Mouse (Mus musculus): Measurements from ENCODE around the gene Aire. TPM values are rescaled to one million over a fixed set of nuclear protein-coding genes. Genes with fewer than 3 reads are reported as not detected.
A peak's percentile ranks its signal among the peaks of the same experiment; 100 is the strongest.

The Aire gene
- 0.13 TPM for polyA plus RNA-seq (2021)

- in situ Hi-C loops (cut with MboI; ENCODE audit: low pct_unique_long_range_greater_than_20kb): loop anchor here (25.0 kb wide), 1 partner anchor 344 kb away; no protein-coding TSS in a partner anchor
- ATAC-seq: no peak
- DNase-seq (ENCODE audit: low read depth, low spot score): no peak
- TF ChIP-seq CTCF (IDR thresholded peaks at IDR 0.05): no peak
- ChIA-PET POLR2A (no interaction called here), CTCF (no interaction called here)
- no peaks in the 10 kb centered on the region for H3K27me3 ChIP-seq
These were observed at the start of gene Aire for GRCm38 (mm10) chr10:78043406-78043836. Gene Aire, minus strand, starts transcription at chr10:78043610.

GRCm38 (mm10) chr10:78092725-78093029, 49.3 kb upstream of the Aire start:
- no peak for TF ChIP-seq CTCF (IDR thresholded peaks at IDR 0.05)
- POLR2A ChIA-PET: no interaction called here
- in situ Hi-C loops (cut with MboI; ENCODE audit: low pct_unique_long_range_greater_than_20kb): no loop called here
- DNase-seq (ENCODE audit: low read depth, low spot score): no peak
- CTCF ChIA-PET: interaction anchor here (1.3 kb wide), 1 partner anchor 11 kb away, joined by 4 read pairs; no protein-coding TSS in a partner anchor
- no peaks in the 10 kb centered on the region for H3K27me3 ChIP-seq
- ATAC-seq: no peak

- CTCF ChIA-PET: interaction anchor here (1.3 kb wide), 1 partner anchor 12 kb away, joined by 4 read pairs; no protein-coding TSS in a partner anchor
- no peak for TF ChIP-seq CTCF (IDR thresholded peaks at IDR 0.05)
- DNase-seq (ENCODE audit: low read depth, low spot score) (peak; percentile 50), ATAC-seq (peak; percentile 86)
- H3K27me3 ChIP-seq: no peaks in the 10 kb centered on the region
- in situ Hi-C loops (cut with MboI; ENCODE audit: low pct_unique_long_range_greater_than_20kb): no loop called here
- POLR2A ChIA-PET: no interaction called here
These were observed 48.7 kb upstream of the Aire start for GRCm38 (mm10) chr10:78091865-78092724.

- no peak for ATAC-seq
- TF ChIP-seq CTCF (IDR thresholded peaks at IDR 0.05): no peak
These were observed 47.5 kb upstream of the Aire start for GRCm38 (mm10) chr10:78090706-78091491.

GRCm38 (mm10) chr10:78090246-78090645, 46.8 kb upstream of the Aire start:
- ATAC-seq (no peak), DNase-seq (ENCODE audit: low read depth, low spot score) (no peak)
- in situ Hi-C loops (cut with MboI; ENCODE audit: low pct_unique_long_range_greater_than_20kb): no loop called here
- no peak for TF ChIP-seq CTCF (IDR thresholded peaks at IDR 0.05)
- POLR2A ChIA-PET: no interaction called here
- CTCF ChIA-PET: no interaction called here
- no peaks in the 10 kb centered on the region for H3K27me3 ChIP-seq

More at GRCm38 (mm10) chr10:78090706-78091491, 47.5 kb upstream of the Aire start:
- CTCF ChIA-PET: no interaction called here
- no peak for DNase-seq (ENCODE audit: low read depth, low spot score)
- in situ Hi-C loops (cut with MboI; ENCODE audit: low pct_unique_long_range_greater_than_20kb): no loop called here
- POLR2A ChIA-PET: no interaction called here
- no peaks in the 10 kb centered on the region for H3K27me3 ChIP-seq

- ChIA-PET POLR2A (no interaction called here), CTCF (no interaction called here)
- in situ Hi-C loops (cut with MboI; ENCODE audit: low pct_unique_long_range_greater_than_20kb): no loop called here
- DNase-seq (ENCODE audit: low read depth, low spot score) (no peak), ATAC-seq (no peak)
- TF ChIP-seq CTCF (IDR thresholded peaks at IDR 0.05): no peak
- H3K27me3 ChIP-seq: no peaks in the 10 kb centered on the region
These were observed 43.7 kb upstream of the Aire start for GRCm38 (mm10) chr10:78087101-78087511.

- ChIA-PET CTCF (no interaction called here), POLR2A (no interaction called here)
- DNase-seq (ENCODE audit: low read depth, low spot score) (no peak), ATAC-seq (no peak)
- no peaks in the 10 kb centered on the region for H3K27me3 ChIP-seq
- in situ Hi-C loops (cut with MboI; ENCODE audit: low pct_unique_long_range_greater_than_20kb): no loop called here
- TF ChIP-seq CTCF (IDR thresholded peaks at IDR 0.05): no peak
These were observed 43.1 kb upstream of the Aire start for GRCm38 (mm10) chr10:78086444-78087061.

GRCm38 (mm10) chr10:78085711-78086110, 42.3 kb upstream of the Aire start:
- in situ Hi-C loops (cut with MboI; ENCODE audit: low pct_unique_long_range_greater_than_20kb): no loop called here
- DNase-seq (ENCODE audit: low read depth, low spot score) (no peak), ATAC-seq (no peak)
- TF ChIP-seq CTCF (IDR thresholded peaks at IDR 0.05): no peak
- CTCF ChIA-PET: no interaction called here
- POLR2A ChIA-PET: no interaction called here
- H3K27me3 ChIP-seq: no peaks in the 10 kb centered on the region

- ATAC-seq (no peak), DNase-seq (ENCODE audit: low read depth, low spot score) (no peak)
- ChIA-PET POLR2A (no interaction called here), CTCF (no interaction called here)
- TF ChIP-seq CTCF (IDR thresholded peaks at IDR 0.05): no peak
- in situ Hi-C loops (cut with MboI; ENCODE audit: low pct_unique_long_range_greater_than_20kb): no loop called here
- H3K27me3 ChIP-seq: no peaks in the 10 kb centered on the region
These were observed 40.7 kb upstream of the Aire start for GRCm38 (mm10) chr10:78084073-78084472.

GRCm38 (mm10) chr10:78079955-78080591, 36.7 kb upstream of the Aire start:
- no peaks in the 10 kb centered on the region for H3K27me3 ChIP-seq
- ATAC-seq (no peak), DNase-seq (ENCODE audit: low read depth, low spot score) (no peak)
- in situ Hi-C loops (cut with MboI; ENCODE audit: low pct_unique_long_range_greater_than_20kb): loop anchor here (5.0 kb wide), 1 partner anchor 82 kb away; no protein-coding TSS in a partner anchor
- CTCF ChIA-PET: no interaction called here
- POLR2A ChIA-PET: no interaction called here
- TF ChIP-seq CTCF (IDR thresholded peaks at IDR 0.05): no peak
